Mouse (Mus musculus) embryo, embryonic 10 days (tissue): ENCODE data around the gene Neurog2.
A peak's percentile ranks its signal among the peaks of the same experiment; 100 is the strongest.

Source experiments
- DNase-seq: peaks from one replicate; pipeline ENCODE4 v3.0.0-alpha.2; 2015; ENCODE audit warnings: low spot score

The Neurog2 gene

DNA sequence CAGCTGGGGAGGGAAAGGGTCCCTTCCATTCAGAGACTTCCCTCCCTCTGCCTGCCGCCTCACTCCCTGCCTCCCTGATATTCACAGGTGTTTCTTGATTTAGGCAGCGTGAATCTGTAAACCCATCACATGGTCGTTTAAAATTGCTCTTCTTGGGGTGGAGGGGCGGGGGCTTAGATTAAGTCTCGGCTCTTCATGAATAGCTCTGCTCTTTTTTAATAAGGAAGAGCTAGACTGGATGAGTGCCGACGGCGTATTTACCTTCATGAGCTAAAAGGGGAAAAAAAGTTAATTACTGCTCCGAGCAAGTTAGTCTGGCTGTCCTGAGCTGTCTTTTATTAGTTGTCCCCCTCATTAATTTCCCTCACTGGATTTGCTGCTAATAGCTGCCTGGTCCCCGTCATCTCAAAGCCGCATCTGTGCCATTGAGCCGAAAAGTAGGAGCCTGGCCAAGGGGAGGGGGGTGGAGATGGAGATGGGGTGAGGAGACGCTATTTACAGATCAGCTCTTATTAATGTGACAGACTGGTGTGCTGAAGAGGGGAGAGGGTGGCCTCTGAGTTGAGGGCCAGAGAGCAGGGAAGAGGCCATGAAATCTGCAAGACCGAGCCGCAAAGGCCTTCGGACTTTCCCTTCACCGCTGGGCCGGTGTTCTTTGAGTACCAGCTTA is 13.4 kb downstream of the Neurog2 start:
- no peak for DNase-seq

GRCm38 (mm10) chr3:127651742-127652653 is 19.1 kb downstream of the Neurog2 start:
- no peak for DNase-seq

- no peak for DNase-seq
Measured at GRCm38 (mm10) chr3:127660712-127661111, 27.8 kb downstream of the Neurog2 start.

DNA sequence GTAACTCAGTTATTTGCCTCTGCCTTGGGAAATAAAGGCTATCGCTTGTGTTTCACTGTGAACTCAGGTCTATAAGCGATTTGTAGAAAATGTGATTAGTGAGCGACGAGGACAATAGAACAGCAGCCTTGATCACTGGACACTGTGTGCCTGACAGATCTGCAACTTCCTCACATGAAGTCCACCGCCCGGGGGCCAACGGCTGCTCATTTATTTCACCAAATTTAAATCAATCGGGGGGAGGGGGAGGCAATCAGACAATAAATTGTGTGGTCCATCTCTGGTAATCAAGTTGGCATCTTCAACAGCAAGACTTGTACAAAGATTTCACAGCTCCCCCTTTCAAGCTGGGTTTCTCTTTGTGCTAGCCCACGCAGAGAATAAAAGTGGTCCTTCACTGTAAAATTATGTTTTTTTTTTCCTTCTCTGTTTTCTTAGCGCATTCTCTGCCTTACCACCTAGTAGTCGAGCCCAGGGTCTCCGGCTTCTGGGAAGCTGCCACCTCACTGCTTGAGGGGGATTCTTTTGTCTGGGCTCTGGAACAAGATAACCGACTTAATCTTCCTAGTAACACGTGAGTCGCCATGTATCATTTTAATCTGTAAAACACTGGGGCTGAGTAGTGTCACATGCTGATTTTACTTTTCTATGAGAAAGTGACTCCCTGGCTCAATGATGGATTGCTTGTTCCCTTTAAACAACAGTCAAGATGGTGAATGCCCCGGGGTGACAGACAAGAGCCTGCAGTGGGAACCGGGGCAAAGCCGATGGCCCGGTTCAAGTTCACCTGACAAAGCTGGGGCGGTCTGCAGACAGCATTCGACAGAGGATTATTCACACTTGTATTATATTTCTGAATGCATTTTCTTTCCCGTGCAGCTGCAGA is 29.0 kb downstream of the Neurog2 start:
- peak; percentile 17 for DNase-seq

DNA sequence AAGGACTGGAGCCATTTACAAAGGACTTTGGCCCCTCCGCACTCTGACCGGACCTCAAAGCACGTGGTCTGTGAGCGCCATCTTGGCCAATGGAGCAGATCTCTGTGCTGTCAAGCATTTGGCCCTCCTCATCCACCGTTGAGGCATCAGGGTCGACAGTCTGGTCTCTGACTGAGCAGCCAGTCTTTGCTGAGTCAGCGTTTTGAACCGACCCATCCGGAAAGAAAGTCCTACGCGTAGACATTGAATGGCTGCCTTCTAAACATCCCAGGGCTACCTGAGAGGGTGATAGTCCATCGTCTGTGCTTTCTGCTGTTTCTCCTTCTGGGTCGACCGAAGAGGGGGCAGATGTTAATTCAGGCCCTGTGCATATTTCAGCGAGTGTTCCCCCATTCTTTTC is 46.8 kb downstream of the Neurog2 start:
- DNase-seq, result no peak
